Comparison of ENCODE assay signal across 8 mouse cellular contexts in the genomic region with DNA sequence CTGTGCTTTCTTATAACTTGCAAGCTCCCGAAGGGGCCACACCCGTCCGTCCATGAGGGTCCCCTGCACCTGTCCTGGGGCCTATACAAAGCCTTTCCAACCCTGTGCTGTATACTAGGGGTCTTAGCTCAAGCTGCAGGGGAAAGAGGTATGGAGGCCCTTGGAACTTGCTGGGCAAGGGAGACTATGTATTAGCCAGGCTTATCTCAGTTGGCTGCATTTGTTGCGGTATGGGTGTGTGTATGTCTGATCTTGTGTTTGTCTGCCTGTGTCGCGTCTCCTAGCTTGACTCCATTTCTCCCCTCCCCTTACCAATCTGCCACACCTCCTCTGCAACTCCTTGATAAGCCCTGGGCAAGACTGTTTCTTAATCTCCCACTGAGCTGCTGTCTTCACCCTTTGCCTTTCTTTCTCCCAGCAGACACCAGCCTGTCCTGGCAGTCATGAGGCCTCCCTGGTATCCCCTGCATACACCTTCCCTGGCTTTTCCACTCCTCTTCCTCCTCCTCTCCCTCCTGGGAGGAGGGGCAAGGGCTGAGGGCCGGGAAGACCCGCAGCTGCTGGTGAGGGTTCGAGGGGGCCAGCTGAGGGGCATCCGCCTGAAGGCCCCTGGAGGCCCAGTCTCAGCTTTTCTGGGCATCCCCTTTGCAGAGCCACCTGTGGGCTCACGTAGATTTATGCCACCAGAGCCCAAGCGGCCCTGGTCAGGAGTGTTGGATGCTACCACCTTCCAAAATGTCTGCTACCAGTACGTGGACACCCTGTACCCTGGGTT. TPM values are rescaled to one million over a fixed set of nuclear protein-coding genes. Genes with fewer than 3 reads are reported as not detected.
DNase-seq lines count a peak whose midpoint lies in the region; ATAC-seq and TF ChIP-seq lines count a peak whose summit lies in the region.

No protein-coding gene starts in this region.

- WGBS in forebrain, embryonic 14.5 days: 56% methylated on average over 13 of the region's 13 CpGs

- H3K27me3 ChIP-seq in E14TG2a.4 (ENCODE audit: insufficient read depth, low read length): peaks cover 61% of the 10 kb centered on the region
- H3K27me3 ChIP-seq in forebrain, embryonic 14.5 days (replicated peaks; ENCODE audit: control insufficient read depth, insufficient read depth, low read length): peaks cover 26% of the 10 kb centered on the region; the same call in 1 of the 2 replicates

- TF ChIP-seq CTCF in E14TG2a.4 (conservative IDR thresholded peaks at IDR 0.05; ENCODE audit: low read length): no peak

- H3K4me1 ChIP-seq in E14TG2a.4 (replicated peaks; ENCODE audit: low read depth, low read length): peaks cover 53% of the 10 kb centered on the region
- peaks cover 14% of the 10 kb centered on the region for H3K4me1 ChIP-seq in forebrain, embryonic 14.5 days (ENCODE audit: control insufficient read depth, insufficient read depth, low read length)

- no peaks in the 10 kb centered on the region for H3K9me3 ChIP-seq in E14TG2a.4 (ENCODE audit: low read length)
- H3K9me3 ChIP-seq in forebrain, embryonic 14.5 days (replicated peaks; ENCODE audit: control insufficient read depth, low read length): no peaks in the 10 kb centered on the region

- H3K9ac ChIP-seq in forebrain, embryonic 14.5 days (ENCODE audit: low read length): no peak overlapping the region

- DNase-seq in 416B (ENCODE audit: low read depth): peak; percentile 72
- DNase-seq in forebrain, embryonic 14.5 days (ENCODE audit: low spot score): no peak
- DNase-seq in embryo, embryonic 9.5 days (ENCODE audit: extremely low spot score): no peak
- no peak for DNase-seq in gastrocnemius, postnatal 25 days
- no peak for DNase-seq in gastrocnemius, postnatal 10 days
- DNase-seq in urinary bladder, postnatal 14 days (ENCODE audit: low spot score): no peak

- peak overlapping the region; percentile 68 for H3K4me3 ChIP-seq in E14TG2a.4 (replicated peaks; ENCODE audit: low read length)
- H3K4me3 ChIP-seq in forebrain, embryonic 14.5 days (ENCODE audit: low read depth, low read length): no peak overlapping the region

- peak overlapping the region; percentile 95; the same call in 1 of the 2 replicates for H3K4me2 ChIP-seq in forebrain, embryonic 14.5 days (ENCODE audit: low read length)

- H3K27ac ChIP-seq in forebrain, embryonic 14.5 days (ENCODE audit: low read depth, low read length): no peak overlapping the region

- H3K36me3 ChIP-seq in E14TG2a.4 (ENCODE audit: insufficient read depth, low read length): peaks cover 2% of the 10 kb centered on the region
- H3K36me3 ChIP-seq in forebrain, embryonic 14.5 days (ENCODE audit: control insufficient read depth, insufficient read depth, low read length): peaks cover 1% of the 10 kb centered on the region; the same call in 1 of the 2 replicates

- ATAC-seq in forebrain, embryonic 14.5 days: no peak
- ATAC-seq in megakaryocyte progenitor cell, adult 5-6 weeks (replicated peaks; ENCODE audit: poor library complexity): peak; percentile 56

RNA-seq across cellular contexts. Expression of gene Ache, which starts 2.5 kb away (rescaled TPM):
- 6.9 and 10.9 TPM in 2 replicates for polyA plus RNA-seq in forebrain, embryonic 14.5 days (2014; fragmentation: Nextera tagmentation; extraction: Ambion mirVana)
- 0.67 and 2.3 TPM in 2 replicates for total RNA-seq in megakaryocyte progenitor cell, adult 5-6 weeks (2015)
- under 0.01 TPM in 1 of 2 replicates, not detected in the other for total RNA-seq in megakaryocyte progenitor cell, adult 5-6 weeks (2017)
- 10 to 100 TPM; 26.4 to 40.7 TPM for total RNA-seq in gastrocnemius, postnatal 25 days (2021)
- 10 to 100 TPM; 62.4 to 68.2 TPM for total RNA-seq in gastrocnemius, postnatal 10 days (2021)

RNA-seq across cellular contexts. Expression of gene Ufsp1, which starts 4.7 kb away (rescaled TPM):
- 9.8 and 10.3 TPM in 2 replicates for polyA plus RNA-seq in forebrain, embryonic 14.5 days (2014; fragmentation: Nextera tagmentation; extraction: Ambion mirVana)
- total RNA-seq in megakaryocyte progenitor cell, adult 5-6 weeks (2015): 0.61 and 2.9 TPM in 2 replicates
- total RNA-seq in megakaryocyte progenitor cell, adult 5-6 weeks (2017): 1.3 and 3.8 TPM in 2 replicates
- 10 to 100 TPM; 18.3 to 24.4 TPM for total RNA-seq in gastrocnemius, postnatal 25 days (2021)
- total RNA-seq in gastrocnemius, postnatal 10 days (2021): 10 to 100 TPM; 37.2 to 43.6 TPM

RNA-seq across cellular contexts. Expression of gene Srrt, which starts 17.7 kb away (rescaled TPM):
- 78.9 and 95.2 TPM in 2 replicates for polyA plus RNA-seq in forebrain, embryonic 14.5 days (2014; fragmentation: Nextera tagmentation; extraction: Ambion mirVana)
- 133 and 143 TPM in 2 replicates for total RNA-seq in megakaryocyte progenitor cell, adult 5-6 weeks (2015)
- total RNA-seq in megakaryocyte progenitor cell, adult 5-6 weeks (2017): 241 and 321 TPM in 2 replicates
- total RNA-seq in gastrocnemius, postnatal 25 days (2021): 10 to 100 TPM; 38.5 to 44.7 TPM
- 10 to 100 TPM; 58.1 to 93.2 TPM for total RNA-seq in gastrocnemius, postnatal 10 days (2021)

RNA-seq across cellular contexts. Expression of gene Trip6, which starts 24.4 kb away (rescaled TPM):
- 18.2 and 18.4 TPM in 2 replicates for polyA plus RNA-seq in forebrain, embryonic 14.5 days (2014; fragmentation: Nextera tagmentation; extraction: Ambion mirVana)
- total RNA-seq in megakaryocyte progenitor cell, adult 5-6 weeks (2015): 4.0 and 6.7 TPM in 2 replicates
- total RNA-seq in megakaryocyte progenitor cell, adult 5-6 weeks (2017): 7.1 and 7.5 TPM in 2 replicates
- total RNA-seq in gastrocnemius, postnatal 25 days (2021): 1 to 10 TPM; 5.2 to 5.3 TPM
- 10 to 100 TPM; 13.1 to 17.3 TPM for total RNA-seq in gastrocnemius, postnatal 10 days (2021)

RNA-seq across cellular contexts. Expression of gene Slc12a9, which starts 43.6 kb away (rescaled TPM):
- 6.2 and 9.9 TPM in 2 replicates for polyA plus RNA-seq in forebrain, embryonic 14.5 days (2014; fragmentation: Nextera tagmentation; extraction: Ambion mirVana)
- 2.4 and 4.4 TPM in 2 replicates for total RNA-seq in megakaryocyte progenitor cell, adult 5-6 weeks (2015)
- total RNA-seq in megakaryocyte progenitor cell, adult 5-6 weeks (2017): 5.3 and 5.7 TPM in 2 replicates
- total RNA-seq in gastrocnemius, postnatal 25 days (2021): 1 to 10 TPM; 2.3 to 3.1 TPM
- total RNA-seq in gastrocnemius, postnatal 10 days (2021): 1 to 10 TPM; 4.2 to 7.4 TPM

Comparison
In these comparisons a context has a peak if more than half of its experiments do, and no peak if none do; other contexts are left out.
1. RNA of gene Ache, which starts 2.5 kb away (total RNA-seq): 62.4 to 68.2 TPM in gastrocnemius, postnatal 10 days and 26.4 to 40.7 TPM in gastrocnemius, postnatal 25 days; under 0.01 to 2.3 TPM in megakaryocyte progenitor cell, adult 5-6 weeks; every median in the first group is over 4 times any median in the second.
2. RNA of gene Ufsp1, which starts 4.7 kb away (total RNA-seq): 37.2 to 43.6 TPM in gastrocnemius, postnatal 10 days and 18.3 to 24.4 TPM in gastrocnemius, postnatal 25 days; 0.61 to 3.8 TPM in megakaryocyte progenitor cell, adult 5-6 weeks; every median in the first group is over 4 times any median in the second.